Mouse (Mus musculus): ENCODE results near the gene Casq2. TPM values are rescaled to one million over a fixed set of nuclear protein-coding genes. Genes with fewer than 3 reads are reported as not detected.

The Casq2 gene
- polyA plus RNA-seq, 2 experiments, result 0.88 to 0.89 TPM

GRCm38 (mm10) chr3:102067306-102067705 is 18.9 kb upstream of the Casq2 start:
- H3K27ac ChIP-seq, result no peak overlapping the region
- no peaks in the 10 kb centered on the region for H3K9me3 ChIP-seq (ENCODE audit: control insufficient read depth, low read length)
- H3K4me1 ChIP-seq (replicated peaks; ENCODE audit: control insufficient read depth in 2 of 2, insufficient read depth in 2 of 2, low read length in 1 of 2), result 0 out of 4 replicates have a peak, but pooled peaks cover 1 to 2% of the 10 kb centered on the region in 2 experiments
- H3K4me3 ChIP-seq (ENCODE audit: insufficient read depth in 1 of 2, low read depth in 2 of 2, low read length in 2 of 2), result no peak overlapping the region
- H3K9ac ChIP-seq (replicated peaks), result no peak overlapping the region
- DNase-seq (ENCODE audit: low read depth in 3 of 3, low spot score in 3 of 3), result no peak
- TF ChIP-seq EP300 (IDR thresholded peaks at IDR 0.05; ENCODE audit: low read depth) (no peak), CTCF (IDR thresholded peaks at IDR 0.05; ENCODE audit: low read depth) (no peak)
- H3K27me3 ChIP-seq (ENCODE audit: control insufficient read depth, insufficient read depth, low read length), result no peaks in the 10 kb centered on the region
- H3K36me3 ChIP-seq (replicated peaks; ENCODE audit: control insufficient read depth, insufficient read depth, low read depth), result no peaks in the 10 kb centered on the region
- no peak overlapping the region for H3K4me2 ChIP-seq (ENCODE audit: low read depth)
- no peak for ATAC-seq (ENCODE audit: insufficient read depth)
- WGBS (ENCODE audit: insufficient replicate concordance), result 52% methylated on average over 1 of the region's 1 CpGs

- ATAC-seq (ENCODE audit: insufficient read depth) (no peak), DNase-seq (ENCODE audit: low read depth in 3 of 3, low spot score in 3 of 3) (no peak)
- TF ChIP-seq CTCF (IDR thresholded peaks at IDR 0.05; ENCODE audit: low read depth), result no peak
- Histone ChIP-seq H3K9me3 (ENCODE audit: control insufficient read depth, low read length) (no peaks in the 10 kb centered on the region), H3K4me3 (ENCODE audit: insufficient read depth in 1 of 2, low read depth in 2 of 2, low read length in 2 of 2) (no peak overlapping the region), H3K27ac (no peak overlapping the region), H3K9ac (replicated peaks) (no peak overlapping the region), H3K4me1 (replicated peaks; ENCODE audit: control insufficient read depth in 2 of 2, insufficient read depth in 2 of 2, low read length in 1 of 2) (no peaks in the 10 kb centered on the region), H3K36me3 (replicated peaks; ENCODE audit: control insufficient read depth, insufficient read depth, low read depth) (no peaks in the 10 kb centered on the region), H3K27me3 (ENCODE audit: control insufficient read depth, insufficient read depth, low read length) (no peaks in the 10 kb centered on the region), H3K4me2 (ENCODE audit: low read depth) (no peak overlapping the region)
- WGBS (ENCODE audit: insufficient replicate concordance), result 67% methylated on average over 2 of the region's 2 CpGs
These were observed 18.4 kb upstream of the Casq2 start for GRCm38 (mm10) chr3:102067861-102068260.

GRCm38 (mm10) chr3:102069260-102069659 is 17.0 kb upstream of the Casq2 start:
- no peaks in the 10 kb centered on the region for H3K27me3 ChIP-seq (ENCODE audit: control insufficient read depth, insufficient read depth, low read length)
- no peaks in the 10 kb centered on the region for H3K9me3 ChIP-seq (ENCODE audit: control insufficient read depth, low read length)
- H3K9ac ChIP-seq (replicated peaks), result no peak overlapping the region
- WGBS (ENCODE audit: insufficient replicate concordance), result 53% methylated on average over 4 of the region's 4 CpGs
- no peak overlapping the region for H3K4me3 ChIP-seq (ENCODE audit: insufficient read depth in 1 of 2, low read depth in 2 of 2, low read length in 2 of 2)
- H3K27ac ChIP-seq, result no peak overlapping the region
- no peaks in the 10 kb centered on the region for H3K4me1 ChIP-seq (replicated peaks; ENCODE audit: control insufficient read depth in 2 of 2, insufficient read depth in 2 of 2, low read length in 1 of 2)
- no peak for DNase-seq (ENCODE audit: low read depth in 3 of 3, low spot score in 3 of 3)
- H3K36me3 ChIP-seq (replicated peaks; ENCODE audit: control insufficient read depth, insufficient read depth, low read depth), result no peaks in the 10 kb centered on the region
- TF ChIP-seq CTCF (IDR thresholded peaks at IDR 0.05; ENCODE audit: low read depth) (no peak), EP300 (IDR thresholded peaks at IDR 0.05; ENCODE audit: low read depth) (no peak)
- no peak for ATAC-seq (ENCODE audit: insufficient read depth)
- H3K4me2 ChIP-seq (ENCODE audit: low read depth), result no peak overlapping the region

- H3K9me3 ChIP-seq (ENCODE audit: control insufficient read depth, low read length), result no peaks in the 10 kb centered on the region
- TF ChIP-seq CTCF (IDR thresholded peaks at IDR 0.05; ENCODE audit: low read depth), result no peak
- TF ChIP-seq EP300 (IDR thresholded peaks at IDR 0.05; ENCODE audit: low read depth), result no peak
- no peak overlapping the region for H3K9ac ChIP-seq (replicated peaks)
- H3K36me3 ChIP-seq (replicated peaks; ENCODE audit: control insufficient read depth, insufficient read depth, low read depth), result no peaks in the 10 kb centered on the region
- no peaks in the 10 kb centered on the region for H3K27me3 ChIP-seq (ENCODE audit: control insufficient read depth, insufficient read depth, low read length)
- H3K4me2 ChIP-seq (ENCODE audit: low read depth), result no peak overlapping the region
- ATAC-seq (ENCODE audit: insufficient read depth) (no peak), DNase-seq (ENCODE audit: low read depth in 3 of 3, low spot score in 3 of 3) (no peak)
- H3K4me1 ChIP-seq (replicated peaks; ENCODE audit: control insufficient read depth in 2 of 2, insufficient read depth in 2 of 2, low read length in 1 of 2), result no peaks in the 10 kb centered on the region
- WGBS (ENCODE audit: insufficient replicate concordance), result 61% methylated on average over 5 of the region's 5 CpGs
- no peak overlapping the region for H3K27ac ChIP-seq
- no peak overlapping the region for H3K4me3 ChIP-seq (ENCODE audit: insufficient read depth in 1 of 2, low read depth in 2 of 2, low read length in 2 of 2)
These were observed 16.5 kb upstream of the Casq2 start for GRCm38 (mm10) chr3:102069686-102070085.

- 71% methylated on average over 7 of the region's 7 CpGs for WGBS (ENCODE audit: insufficient replicate concordance)
- no peak for DNase-seq (ENCODE audit: low read depth in 3 of 3, low spot score in 3 of 3)
- Histone ChIP-seq H3K27me3 (ENCODE audit: control insufficient read depth, insufficient read depth, low read length) (no peaks in the 10 kb centered on the region), H3K4me3 (ENCODE audit: insufficient read depth in 1 of 2, low read depth in 2 of 2, low read length in 2 of 2) (no peak overlapping the region), H3K27ac (no peak overlapping the region), H3K4me2 (ENCODE audit: low read depth) (no peak overlapping the region), H3K9ac (replicated peaks) (no peak overlapping the region), H3K4me1 (replicated peaks; ENCODE audit: control insufficient read depth in 2 of 2, insufficient read depth in 2 of 2, low read length in 1 of 2) (no peaks in the 10 kb centered on the region), H3K36me3 (replicated peaks; ENCODE audit: control insufficient read depth, insufficient read depth, low read depth) (no peaks in the 10 kb centered on the region), H3K9me3 (ENCODE audit: control insufficient read depth, low read length) (no peaks in the 10 kb centered on the region)
- TF ChIP-seq EP300 (IDR thresholded peaks at IDR 0.05; ENCODE audit: low read depth), result no peak
- no peak for TF ChIP-seq CTCF (IDR thresholded peaks at IDR 0.05; ENCODE audit: low read depth)
- ATAC-seq (ENCODE audit: insufficient read depth), result no peak
These were observed 15.9 kb upstream of the Casq2 start for GRCm38 (mm10) chr3:102070360-102070759.

All from liver, embryonic 14.5 days (tissue).